Mouse (Mus musculus): ENCODE results near the gene Rasl12.

Gene Rasl12

GRCm38 (mm10) chr9:65435671-65436301, 37.5 kb downstream of the Rasl12 start, which contains the start of gene Mtfmt:
Gene Mtfmt (plus strand): TSS chr9:65435782.
- DNase-seq (ENCODE audit: low spot score in 2 of 2): peak; percentile 66 to 91

GRCm38 (mm10) chr9:65444692-65445091, 46.4 kb downstream of the Rasl12 start:
- DNase-seq (ENCODE audit: low spot score in 2 of 2): no peak

- DNase-seq (ENCODE audit: low spot score in 2 of 2): no peak
Measured at GRCm38 (mm10) chr9:65447951-65448350, 49.6 kb downstream of the Rasl12 start.

DNA sequence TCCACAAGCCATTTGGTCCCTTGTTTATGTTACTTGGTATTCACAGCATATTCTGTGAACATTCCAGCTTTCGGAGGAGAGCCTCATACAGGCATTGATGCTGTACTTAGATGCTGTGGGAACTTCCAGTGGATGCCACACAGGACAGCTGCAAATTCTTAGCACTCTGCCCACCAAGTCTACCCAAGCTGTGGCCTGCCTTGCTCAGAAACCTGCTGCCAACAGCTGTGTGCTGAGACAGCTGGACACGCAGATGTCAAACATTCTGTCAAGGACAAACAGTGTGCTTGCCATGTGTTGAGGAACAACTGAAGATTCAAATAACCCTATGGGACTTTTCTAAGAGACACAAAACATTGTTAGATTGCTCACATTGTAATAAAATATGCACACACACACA, 60.7 kb downstream of the Rasl12 start:
- DNase-seq (ENCODE audit: low spot score in 2 of 2): no peak

- DNase-seq (ENCODE audit: low spot score in 2 of 2): no peak
Measured at GRCm38 (mm10) chr9:65460198-65460597, 61.9 kb downstream of the Rasl12 start.

DNA sequence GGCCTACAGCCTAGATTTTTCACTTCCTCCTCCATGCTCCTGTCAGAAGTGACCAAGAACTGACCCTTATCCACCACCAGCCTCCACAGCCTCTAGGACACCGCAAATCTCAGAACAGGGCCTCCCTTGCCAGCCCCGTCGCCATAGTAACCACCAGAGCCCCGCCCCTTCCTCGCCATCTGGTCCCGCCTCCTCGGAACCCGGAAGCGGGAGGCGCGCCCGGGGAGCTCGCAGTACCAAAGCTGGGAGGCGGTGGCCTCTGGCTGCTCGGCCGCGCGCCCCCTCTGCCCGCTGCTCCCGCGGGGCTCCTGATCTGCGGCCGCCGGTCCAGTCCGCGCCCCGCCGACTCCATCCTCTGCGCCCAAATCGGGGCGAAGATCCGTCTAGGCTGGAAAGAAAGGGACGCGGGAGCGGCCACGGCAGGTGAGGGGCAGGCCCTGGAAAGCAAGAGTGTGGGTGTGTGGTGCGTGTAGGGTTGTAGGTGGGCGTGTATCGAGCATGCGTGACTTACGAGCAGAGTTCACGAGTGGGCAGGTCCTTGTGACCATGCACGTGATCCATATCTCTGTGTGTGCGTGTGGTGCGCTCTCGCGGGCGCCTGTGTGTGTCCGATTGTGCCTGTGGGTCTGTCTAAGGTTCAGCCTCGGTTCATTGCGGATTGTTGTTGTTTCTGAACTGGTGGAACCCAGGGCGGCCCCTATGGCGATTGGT, 62.6 kb downstream of the Rasl12 start, which contains the start of gene Spg21:
Spg21 (plus strand) TSS at position 216 of the 711 bp plus-strand sequence.
- peak; percentile 82 to 96 for DNase-seq (ENCODE audit: low spot score in 2 of 2)

- DNase-seq (ENCODE audit: low spot score in 2 of 2): no peak
Measured at GRCm38 (mm10) chr9:65462544-65462943, 64.2 kb downstream of the Rasl12 start.

DNA sequence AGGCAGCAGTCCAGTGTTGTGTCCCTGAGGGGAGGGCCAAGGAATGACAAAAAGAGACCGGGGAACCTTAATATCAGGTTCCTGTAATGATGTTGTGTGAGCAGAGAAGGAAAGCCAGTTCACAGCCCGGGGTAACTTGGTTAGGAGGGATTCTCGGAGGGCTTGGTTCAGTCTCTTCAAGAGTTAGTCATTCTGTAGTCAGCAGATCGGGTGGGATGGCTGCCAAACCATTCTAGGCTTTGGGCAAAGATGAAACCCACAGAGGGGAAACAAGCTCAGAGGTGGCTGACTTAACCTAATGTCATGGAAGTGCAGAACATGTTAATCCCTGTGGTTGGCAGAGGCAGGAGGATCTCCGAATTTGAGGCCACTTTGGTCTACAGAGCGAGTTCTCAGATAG, 65.9 kb downstream of the Rasl12 start:
- DNase-seq (ENCODE audit: low spot score in 2 of 2): no peak
